Mouse (Mus musculus): ENCODE results near the gene Gm11168. TPM values are rescaled to one million over a fixed set of nuclear protein-coding genes. Genes with fewer than 3 reads are reported as not detected.
"Not testable (repeated sequence)": the region's sequence is repeated elsewhere in the genome, so short reads cannot be mapped to it uniquely, and the experiment has no call there.

Gene Gm11168
- total RNA-seq (2021), result not detected
- long read RNA-seq, experiment 1, result 0 reads
- long read RNA-seq, experiment 2, result 0 reads

- DNase-seq, result peak; percentile 23
These were observed at the start of gene Gm11168 for GRCm38 (mm10) chr9:3002794-3003396. Gene Gm11168 (plus strand): TSS chr9:3003346.

GRCm38 (mm10) chr9:3000445-3000972 lies 2.6 kb upstream of the Gm11168 start, which contains the start of gene Gm10722:
Gene Gm10722 (plus strand): TSS chr9:3000922.
- DNase-seq, result peak; percentile 12

GRCm38 (mm10) chr9:3001006-3001405 lies 2.1 kb upstream of the Gm11168 start:
- not testable (repeated sequence) for DNase-seq

- DNase-seq, result peak; percentile 100
These were observed 1.0 kb upstream of the Gm11168 start for GRCm38 (mm10) chr9:3001948-3002659.

- not testable (repeated sequence) for DNase-seq
These were observed 3.0 kb downstream of the Gm11168 start for GRCm38 (mm10) chr9:3006179-3006578.

GRCm38 (mm10) chr9:3006636-3007035 lies 3.5 kb downstream of the Gm11168 start:
- not testable (repeated sequence) for DNase-seq

GRCm38 (mm10) chr9:3007272-3007671 lies 4.1 kb downstream of the Gm11168 start:
- DNase-seq, result peak; percentile 5

- not testable (repeated sequence) for DNase-seq
These were observed 6.2 kb downstream of the Gm11168 start for GRCm38 (mm10) chr9:3009331-3009730.

- DNase-seq, result not testable (repeated sequence)
These were observed 9.0 kb downstream of the Gm11168 start for GRCm38 (mm10) chr9:3012054-3012621.

GRCm38 (mm10) chr9:3012733-3013279 lies 9.7 kb downstream of the Gm11168 start, which contains the start of gene Gm10721:
Gene Gm10721 (plus strand): TSS chr9:3013140.
- DNase-seq, result not testable (repeated sequence)

GRCm38 (mm10) chr9:3015354-3015753 lies 12.2 kb downstream of the Gm11168 start, which contains the start of gene Gm10720:
Gene Gm10720 (plus strand): TSS chr9:3015654.
- DNase-seq, result not testable (repeated sequence)

- peak; percentile 10 for DNase-seq
These were observed 12.8 kb downstream of the Gm11168 start for GRCm38 (mm10) chr9:3015896-3016295.

- not testable (repeated sequence) for DNase-seq
These were observed 14.0 kb downstream of the Gm11168 start, which contains the start of gene Gm10719 for GRCm38 (mm10) chr9:3017108-3017507. Gene Gm10719 (plus strand): TSS chr9:3017408.

GRCm38 (mm10) chr9:3018944-3019343 lies 15.8 kb downstream of the Gm11168 start:
- DNase-seq, result peak; percentile 100

- DNase-seq, result peak; percentile 82
These were observed 16.9 kb downstream of the Gm11168 start for GRCm38 (mm10) chr9:3019835-3020727.

GRCm38 (mm10) chr9:3022316-3023008 lies 19.3 kb downstream of the Gm11168 start:
- not testable (repeated sequence) for DNase-seq

GRCm38 (mm10) chr9:3023312-3023984 lies 20.3 kb downstream of the Gm11168 start, which contains the start of gene Gm10718:
Gene Gm10718 (plus strand): TSS chr9:3023547.
- peak; percentile 31 for DNase-seq

GRCm38 (mm10) chr9:3023985-3024648 lies 21.0 kb downstream of the Gm11168 start:
- DNase-seq, result not testable (repeated sequence)

GRCm38 (mm10) chr9:3024912-3025467 lies 21.8 kb downstream of the Gm11168 start, which contains the start of gene Gm10717:
Gene Gm10717 (plus strand): TSS chr9:3025417.
- not testable (repeated sequence) for DNase-seq
